Mouse (Mus musculus) liver, embryonic 14.5 days (tissue): ENCODE data around the gene Use1. TPM values are rescaled to one million over a fixed set of nuclear protein-coding genes. Genes with fewer than 3 reads are reported as not detected.

Experiments used
- ATAC-seq: fragments of 200-750 bp; cut with Nextera tagmentation; 2 replicates; pipeline ENCODE4 v1.8.0; 2017; ENCODE audit warnings: moderate number of reproducible peaks, mild to moderate bottlenecking, moderate library complexity; ENCODE audit not compliant: insufficient read depth
- DNase-seq, 3 experiments: peaks; one replicate each; pipeline ENCODE4 v3.0.0-alpha.2; 2012 to 2013; ENCODE audit warnings: low read depth in 3 of 3, low spot score in 3 of 3
- H3K27ac ChIP-seq: fragments of 300-500 bp; sonication (generic); 2 replicates; pipeline ENCODE4 v1.5.1; 2014; ENCODE audit warnings: moderate library complexity, mild to moderate bottlenecking, control low read depth, inconsistent platforms
- H3K27me3 ChIP-seq: fragments of 300-500 bp; sonication (generic); 2 replicates; pipeline ENCODE4 v1.6.1; 2014; ENCODE audit warnings: mild to moderate bottlenecking, low read length, moderate library complexity; ENCODE audit not compliant: control insufficient read depth, insufficient read depth
- H3K36me3 ChIP-seq: fragments of 300-500 bp; sonication (generic); replicated peaks from 2 replicates; pipeline ENCODE4 v1.6.1; 2014; ENCODE audit warnings: low read depth; ENCODE audit not compliant: control insufficient read depth, insufficient read depth
- H3K4me1 ChIP-seq, 2 experiments: fragments of 200-500 bp in 1 of 2; fragments of 300-500 bp in 1 of 2; sonication (generic) in 1 of 2; replicated peaks; 2 replicates each; pipeline ENCODE4 v1.6.1; 2012 to 2014; ENCODE audit warnings: antibody characterized with exemption in 1 of 2, inconsistent platforms in 1 of 2, low read length in 1 of 2; ENCODE audit not compliant: control insufficient read depth in 2 of 2, insufficient read depth in 2 of 2
- H3K4me2 ChIP-seq: fragments of 300-500 bp; sonication (generic); 2 replicates; pipeline ENCODE4 v1.6.1; 2014; ENCODE audit warnings: low read depth, mild to moderate bottlenecking, control low read depth, moderate library complexity
- H3K4me3 ChIP-seq, 2 experiments: fragments of 200-500 bp in 1 of 2; fragments of 300-500 bp in 1 of 2; sonication (generic) in 1 of 2; 2 replicates each; pipeline ENCODE4 v1.5.1; 2012 to 2014; ENCODE audit warnings: low read depth in 2 of 2, low read length in 2 of 2, mild to moderate bottlenecking in 2 of 2, control low read depth in 1 of 2, inconsistent platforms in 1 of 2, moderate library complexity in 1 of 2; ENCODE audit not compliant: insufficient read depth in 1 of 2
- H3K9ac ChIP-seq: fragments of 300-500 bp; sonication (generic); replicated peaks from 2 replicates; pipeline ENCODE4 v1.6.1; 2014; ENCODE audit warnings: mild to moderate bottlenecking, control low read depth, moderate library complexity
- H3K9me3 ChIP-seq: fragments of 300-500 bp; sonication (generic); 2 replicates; pipeline ENCODE4 v1.6.1; 2016; ENCODE audit warnings: low read length, mixed read lengths; ENCODE audit not compliant: control insufficient read depth
- CTCF ChIP-seq: IDR thresholded peaks from 2 replicates; pipeline ENCODE4 v1.5.1; 2016; ENCODE audit warnings: antibody characterized with exemption, low read depth, control low read depth
- EP300 ChIP-seq: IDR thresholded peaks from 2 replicates; pipeline ENCODE4 v1.6.1; 2016; ENCODE audit warnings: antibody characterized with exemption, low read depth
- WGBS: fragments of 180-500 bp; shearing (Covaris S2); extraction: QIAGEN DNeasy Blood & Tissue Kit; methylation state at CpG from one replicate; pipeline ENCODE4 v1.1.7; 2014; ENCODE audit not compliant: insufficient replicate concordance; 5-methylcytosine and 5-hydroxymethylcytosine counted together
- polyA plus RNA-seq, 2 experiments: library from polyadenylated mRNA; depleted of rRNA in 1 of 2; stranded (reverse) in 1 of 2; unstranded in 1 of 2; fragments of >200 nt; fragmentation: Nextera tagmentation in 1 of 2; extraction: Ambion mirVana in 1 of 2; gene quantifications; 2 replicates each; pipeline versions ENCODE4 v1.2.1 to v1.2.3; 2012 to 2014

Gene Use1
- polyA plus RNA-seq, 2 experiments: 48.2 to 57.2 TPM

DNA sequence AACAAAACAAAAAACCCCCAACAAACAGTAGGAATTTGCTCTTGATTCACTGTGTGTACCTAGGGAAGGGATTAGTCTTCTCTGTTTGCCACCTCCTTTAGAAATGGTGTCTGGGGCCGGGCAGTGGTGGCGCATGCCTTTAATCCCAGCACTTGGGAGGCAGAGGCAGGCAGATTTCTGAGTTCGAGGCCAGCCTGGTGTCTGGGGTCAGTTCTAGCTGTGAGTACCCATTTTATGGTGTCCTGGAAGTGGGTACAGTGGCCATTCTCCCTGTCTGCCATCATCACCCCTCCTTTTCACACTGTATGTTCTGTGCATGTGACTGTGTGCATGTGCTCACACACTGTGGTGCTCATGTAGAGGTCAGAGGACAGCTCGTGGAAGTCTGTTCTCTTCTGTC, 41.6 kb downstream of the Use1 start:
- Histone ChIP-seq H3K9me3 (no peaks in the 10 kb centered on the region), H3K36me3 (peaks cover 29% of the 10 kb centered on the region), H3K4me3 (no peak overlapping the region), H3K9ac (no peak overlapping the region), H3K27ac (no peak overlapping the region), H3K27me3 (no peaks in the 10 kb centered on the region), H3K4me1 (peaks cover 8 to 15% of the 10 kb centered on the region in 2 experiments), H3K4me2 (no peak overlapping the region)
- TF ChIP-seq CTCF: no peak
- no peak for TF ChIP-seq EP300
- DNase-seq (no peak), ATAC-seq (no peak)
- 91% methylated on average over 4 of the region's 4 CpGs for WGBS

- H3K9me3 ChIP-seq: no peaks in the 10 kb centered on the region
- peaks cover 0 to 6% of the 10 kb centered on the region in 2 experiments; a peak in 2 of 4 replicates for H3K4me1 ChIP-seq
- no peaks in the 10 kb centered on the region for H3K27me3 ChIP-seq
- TF ChIP-seq CTCF (no peak), EP300 (no peak)
- no peak overlapping the region for H3K4me3 ChIP-seq
- H3K4me2 ChIP-seq: no peak overlapping the region
- H3K27ac ChIP-seq: no peak overlapping the region
- ATAC-seq (0 out of 2 replicates have a peak, but pooled peaks have one; percentile 10), DNase-seq (no peak)
- H3K36me3 ChIP-seq: peaks cover 29% of the 10 kb centered on the region
- 36% methylated on average over 11 of the region's 11 CpGs for WGBS
- no peak overlapping the region for H3K9ac ChIP-seq
Observed at GRCm38 (mm10) chr8:71411535-71412273, 45.1 kb downstream of the Use1 start.

Other genes with a start within 250 kb of the Use1 start
- 5.9 and 6.4 TPM in 2 replicates for gene Myo9b, start 94.1 kb upstream of the Use1 start, polyA plus RNA-seq (2012; rRNA removed)
- 5.8 and 7.0 TPM in 2 replicates for gene Myo9b, start 94.1 kb upstream of the Use1 start, polyA plus RNA-seq (2014; fragmentation: Nextera tagmentation; extraction: Ambion mirVana)
- gene Haus8, start 93.9 kb upstream of the Use1 start, polyA plus RNA-seq (2012; rRNA removed): 16.0 and 23.9 TPM in 2 replicates
- gene Haus8, start 93.9 kb upstream of the Use1 start, polyA plus RNA-seq (2014; fragmentation: Nextera tagmentation; extraction: Ambion mirVana): 47.1 and 51.6 TPM in 2 replicates
- gene Ocel1, start 4.5 kb downstream of the Use1 start, polyA plus RNA-seq (2012; rRNA removed): 2.8 and 3.1 TPM in 2 replicates
- gene Ocel1, start 4.5 kb downstream of the Use1 start, polyA plus RNA-seq (2014; fragmentation: Nextera tagmentation; extraction: Ambion mirVana): 1.9 and 2.8 TPM in 2 replicates
- gene Nr2f6, start 15.1 kb downstream of the Use1 start, polyA plus RNA-seq (2012; rRNA removed): 20.8 and 23.4 TPM in 2 replicates
- gene Nr2f6, start 15.1 kb downstream of the Use1 start, polyA plus RNA-seq (2014; fragmentation: Nextera tagmentation; extraction: Ambion mirVana): 19.1 and 22.4 TPM in 2 replicates
- gene Ushbp1, start 29.0 kb downstream of the Use1 start, polyA plus RNA-seq (2012; rRNA removed): 3.1 and 3.5 TPM in 2 replicates
- 1.5 and 1.9 TPM in 2 replicates for gene Ushbp1, start 29.0 kb downstream of the Use1 start, polyA plus RNA-seq (2014; fragmentation: Nextera tagmentation; extraction: Ambion mirVana)
- 53.6 and 61.2 TPM in 2 replicates for gene Babam1, start 30.0 kb downstream of the Use1 start, polyA plus RNA-seq (2012; rRNA removed)
- gene Babam1, start 30.0 kb downstream of the Use1 start, polyA plus RNA-seq (2014; fragmentation: Nextera tagmentation; extraction: Ambion mirVana): 50.6 and 52.3 TPM in 2 replicates
- gene Ankle1, start 39.2 kb downstream of the Use1 start, polyA plus RNA-seq (2012; rRNA removed): 52.5 and 58.0 TPM in 2 replicates
- 17.8 and 19.0 TPM in 2 replicates for gene Ankle1, start 39.2 kb downstream of the Use1 start, polyA plus RNA-seq (2014; fragmentation: Nextera tagmentation; extraction: Ambion mirVana)
- 6.6 and 7.5 TPM in 2 replicates for gene Abhd8, start 96.8 kb downstream of the Use1 start, polyA plus RNA-seq (2012; rRNA removed)
- gene Abhd8, start 96.8 kb downstream of the Use1 start, polyA plus RNA-seq (2014; fragmentation: Nextera tagmentation; extraction: Ambion mirVana): 5.3 and 6.8 TPM in 2 replicates
- gene Mrpl34, start 98.1 kb downstream of the Use1 start, polyA plus RNA-seq (2012; rRNA removed): 45.8 and 73.0 TPM in 2 replicates
- gene Mrpl34, start 98.1 kb downstream of the Use1 start, polyA plus RNA-seq (2014; fragmentation: Nextera tagmentation; extraction: Ambion mirVana): 109 and 114 TPM in 2 replicates
- gene Dda1, start 102.4 kb downstream of the Use1 start, polyA plus RNA-seq (2012; rRNA removed): 24.8 and 25.4 TPM in 2 replicates
- 34.4 and 36.9 TPM in 2 replicates for gene Dda1, start 102.4 kb downstream of the Use1 start, polyA plus RNA-seq (2014; fragmentation: Nextera tagmentation; extraction: Ambion mirVana)
- 1.4 and 1.7 TPM in 2 replicates for gene Ano8, start 119.1 kb downstream of the Use1 start, polyA plus RNA-seq (2012; rRNA removed)
- 0.14 and 0.15 TPM in 2 replicates for gene Ano8, start 119.1 kb downstream of the Use1 start, polyA plus RNA-seq (2014; fragmentation: Nextera tagmentation; extraction: Ambion mirVana)
- gene Gtpbp3, start 121.3 kb downstream of the Use1 start, polyA plus RNA-seq (2012; rRNA removed): 9.2 and 10.0 TPM in 2 replicates
- 1.3 and 1.8 TPM in 2 replicates for gene Gtpbp3, start 121.3 kb downstream of the Use1 start, polyA plus RNA-seq (2014; fragmentation: Nextera tagmentation; extraction: Ambion mirVana)
- gene Plvap, start 144.9 kb downstream of the Use1 start, polyA plus RNA-seq (2012; rRNA removed): 15.4 and 16.8 TPM in 2 replicates
- gene Plvap, start 144.9 kb downstream of the Use1 start, polyA plus RNA-seq (2014; fragmentation: Nextera tagmentation; extraction: Ambion mirVana): 15.9 and 18.4 TPM in 2 replicates
- gene Ccdc194, start 158.9 kb downstream of the Use1 start, polyA plus RNA-seq (2012; rRNA removed): 0.09 and 0.11 TPM in 2 replicates
- 0.19 TPM in 1 of 2 replicates, not detected in the other for gene Ccdc194, start 158.9 kb downstream of the Use1 start, polyA plus RNA-seq (2014; fragmentation: Nextera tagmentation; extraction: Ambion mirVana)
- gene Bst2, start 170.6 kb downstream of the Use1 start, polyA plus RNA-seq (2012; rRNA removed): 41.1 and 44.4 TPM in 2 replicates
- gene Bst2, start 170.6 kb downstream of the Use1 start, polyA plus RNA-seq (2014; fragmentation: Nextera tagmentation; extraction: Ambion mirVana): 12.2 and 14.2 TPM in 2 replicates
- gene Mvb12a, start 176.1 kb downstream of the Use1 start, polyA plus RNA-seq (2012; rRNA removed): 21.1 and 25.6 TPM in 2 replicates
- gene Mvb12a, start 176.1 kb downstream of the Use1 start, polyA plus RNA-seq (2014; fragmentation: Nextera tagmentation; extraction: Ambion mirVana): 31.1 and 35.2 TPM in 2 replicates
- 0.13 and 0.25 TPM in 2 replicates for gene Tmem221, start 192.0 kb downstream of the Use1 start, polyA plus RNA-seq (2012; rRNA removed)
- gene Tmem221, start 192.0 kb downstream of the Use1 start, polyA plus RNA-seq (2014; fragmentation: Nextera tagmentation; extraction: Ambion mirVana): 0.37 and 0.39 TPM in 2 replicates
- not detected in 2 replicates for gene Nxnl1, start 199.8 kb downstream of the Use1 start, polyA plus RNA-seq (2012; rRNA removed)
- gene Nxnl1, start 199.8 kb downstream of the Use1 start, polyA plus RNA-seq (2014; fragmentation: Nextera tagmentation; extraction: Ambion mirVana): 0.06 TPM in 2 replicates
- 1.9 and 2.4 TPM in 2 replicates for gene Slc27a1, start 202.0 kb downstream of the Use1 start, polyA plus RNA-seq (2012; rRNA removed)
- gene Slc27a1, start 202.0 kb downstream of the Use1 start, polyA plus RNA-seq (2014; fragmentation: Nextera tagmentation; extraction: Ambion mirVana): 0.28 and 0.71 TPM in 2 replicates
- 45.6 and 58.5 TPM in 2 replicates for gene Pgls, start 225.3 kb downstream of the Use1 start, polyA plus RNA-seq (2012; rRNA removed)
- 104 and 105 TPM in 2 replicates for gene Pgls, start 225.3 kb downstream of the Use1 start, polyA plus RNA-seq (2014; fragmentation: Nextera tagmentation; extraction: Ambion mirVana)
- gene Fam129c, start 230.8 kb downstream of the Use1 start, polyA plus RNA-seq (2012; rRNA removed): 1.1 TPM in 2 replicates
- 0.56 and 0.99 TPM in 2 replicates for gene Fam129c, start 230.8 kb downstream of the Use1 start, polyA plus RNA-seq (2014; fragmentation: Nextera tagmentation; extraction: Ambion mirVana)
- 30.9 and 31.4 TPM in 2 replicates for gene Colgalt1, start 244.2 kb downstream of the Use1 start, polyA plus RNA-seq (2012; rRNA removed)
- 20.5 and 20.7 TPM in 2 replicates for gene Colgalt1, start 244.2 kb downstream of the Use1 start, polyA plus RNA-seq (2014; fragmentation: Nextera tagmentation; extraction: Ambion mirVana)